Mouse (Mus musculus): Measurements from ENCODE around the gene Pdxp. TPM values are rescaled to one million over a fixed set of nuclear protein-coding genes. Genes with fewer than 3 reads are reported as not detected.

Pdxp gene
- total RNA-seq, 1 experiment from 2014 or later, result 8.4 TPM

DNA sequence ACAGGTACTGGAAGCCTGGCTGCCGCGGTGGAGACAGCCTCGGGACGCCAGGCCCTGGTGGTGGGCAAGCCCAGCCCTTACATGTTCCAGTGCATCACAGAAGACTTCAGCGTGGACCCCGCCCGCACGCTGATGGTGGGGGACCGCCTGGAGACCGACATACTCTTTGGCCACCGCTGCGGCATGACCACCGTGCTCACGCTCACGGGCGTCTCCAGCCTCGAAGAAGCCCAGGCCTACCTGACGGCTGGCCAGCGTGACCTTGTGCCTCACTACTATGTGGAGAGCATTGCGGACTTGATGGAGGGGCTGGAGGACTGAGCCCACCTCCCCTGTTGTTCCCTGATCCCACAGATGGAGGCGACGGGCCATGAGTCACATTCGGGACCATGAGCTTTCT is 4.4 kb downstream of the Pdxp start:
- ATAC-seq (replicated peaks in 1 of 2; ENCODE audit: insufficient read depth in 1 of 2, low FRiP score in 2 of 2, low TSS enrichment in 1 of 2, low read depth in 1 of 2, poor library complexity in 2 of 2, severe bottlenecking in 2 of 2), result no peak

GRCm38 (mm10) chr15:78919914-78920313 is 6.2 kb downstream of the Pdxp start:
- no peak for ATAC-seq (replicated peaks in 1 of 2; ENCODE audit: insufficient read depth in 1 of 2, low FRiP score in 2 of 2, low TSS enrichment in 1 of 2, low read depth in 1 of 2, poor library complexity in 2 of 2, severe bottlenecking in 2 of 2)

DNA sequence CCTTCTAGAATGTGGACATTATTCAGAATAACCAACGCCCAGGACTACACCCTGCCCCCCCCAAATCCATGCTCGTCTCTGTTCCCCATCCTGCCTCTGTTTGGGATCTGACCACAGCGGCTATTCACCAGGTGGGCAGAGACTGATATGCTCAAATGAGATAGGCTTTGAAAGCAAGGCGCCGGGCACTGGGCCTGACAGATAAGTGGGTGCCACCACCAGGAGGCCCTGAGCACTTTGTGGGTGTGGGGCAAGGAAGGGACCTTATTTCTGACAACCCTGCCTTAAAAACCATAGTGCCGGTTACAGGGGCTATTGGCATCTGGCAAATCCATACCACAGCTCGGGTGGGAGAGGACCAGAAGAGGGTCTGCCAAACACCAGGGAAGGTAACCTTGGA is 9.0 kb downstream of the Pdxp start:
- ATAC-seq (replicated peaks in 1 of 2; ENCODE audit: insufficient read depth in 1 of 2, low FRiP score in 2 of 2, low TSS enrichment in 1 of 2, low read depth in 1 of 2, poor library complexity in 2 of 2, severe bottlenecking in 2 of 2), result no peak; a peak in 1 of 4 replicates

DNA sequence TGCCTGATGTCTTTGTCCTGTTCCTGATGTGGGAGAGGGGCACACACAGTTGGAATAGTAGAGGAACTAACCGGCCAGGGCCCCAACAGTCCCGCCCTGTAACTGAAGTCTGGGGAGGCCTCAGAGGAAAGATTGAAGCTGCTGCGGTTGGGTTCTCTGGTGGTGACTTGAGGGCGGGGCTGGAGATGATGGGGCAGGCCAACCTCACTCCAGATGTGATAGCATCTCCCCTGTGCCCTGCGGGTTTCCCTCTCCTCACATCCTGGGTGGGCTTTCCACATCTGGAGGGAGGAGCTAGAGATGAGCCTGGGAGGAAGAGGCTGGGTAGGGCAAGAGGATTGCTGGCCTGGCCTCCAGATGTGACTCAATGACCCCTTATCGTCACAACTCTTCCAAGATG is 9.9 kb downstream of the Pdxp start:
- ATAC-seq (replicated peaks in 1 of 2; ENCODE audit: insufficient read depth in 1 of 2, low FRiP score in 2 of 2, low TSS enrichment in 1 of 2, low read depth in 1 of 2, poor library complexity in 2 of 2, severe bottlenecking in 2 of 2), result peak; percentile 43 to 59

- no peak for ATAC-seq (replicated peaks in 1 of 2; ENCODE audit: insufficient read depth in 1 of 2, low FRiP score in 2 of 2, low TSS enrichment in 1 of 2, low read depth in 1 of 2, poor library complexity in 2 of 2, severe bottlenecking in 2 of 2)
Observed at GRCm38 (mm10) chr15:78925129-78925528, 11.4 kb downstream of the Pdxp start.

DNA sequence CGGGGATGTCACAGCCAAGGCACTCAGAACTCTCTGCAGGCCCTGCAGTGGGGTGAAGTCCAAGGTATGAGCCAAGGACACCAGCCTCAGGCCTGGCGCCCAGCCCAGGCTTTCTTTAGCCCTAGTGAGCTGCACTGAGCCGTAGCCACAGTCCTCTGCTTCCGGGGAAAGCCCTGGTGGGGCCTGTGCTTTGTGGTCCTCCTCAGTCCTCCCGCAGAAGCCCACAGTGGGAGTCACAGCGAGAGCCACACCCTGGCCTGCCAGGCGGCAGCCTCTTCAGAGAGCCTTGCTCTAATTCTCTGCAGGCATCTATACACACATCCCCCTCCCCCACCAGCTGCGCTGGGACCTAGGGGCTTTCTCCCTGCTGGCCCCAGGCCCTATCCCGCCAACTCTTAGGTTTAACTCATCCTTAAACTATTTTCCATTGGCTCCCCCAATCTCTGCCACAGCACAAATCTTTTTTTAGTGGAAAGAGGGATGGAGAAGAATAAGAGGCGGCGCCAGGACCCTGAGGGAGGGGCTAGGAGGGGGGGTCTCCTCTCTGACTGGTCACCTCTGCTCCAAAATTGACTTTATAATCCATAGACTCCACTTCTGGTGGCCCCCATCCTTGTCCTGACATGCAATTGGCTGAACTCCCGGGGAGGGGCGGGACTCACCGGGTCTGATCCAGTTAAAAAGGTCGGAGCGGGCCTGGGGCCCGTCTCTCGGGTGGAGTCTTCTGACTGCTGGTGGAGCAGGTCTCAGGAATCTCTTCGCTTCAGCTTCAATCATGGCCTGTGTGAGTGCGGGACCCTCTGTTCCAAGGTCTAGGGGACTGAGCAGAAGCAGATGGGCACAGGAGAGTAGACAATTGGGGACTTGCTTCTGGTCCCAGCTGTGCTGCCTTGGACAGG is 12.6 kb downstream of the Pdxp start, which contains the start of gene Lgals1:
Gene Lgals1, plus strand, starts transcription at position 705 of the 899 bp plus-strand sequence.
- peak; percentile 18 to 46; a peak in 2 of 4 replicates for ATAC-seq (replicated peaks in 1 of 2; ENCODE audit: insufficient read depth in 1 of 2, low FRiP score in 2 of 2, low TSS enrichment in 1 of 2, low read depth in 1 of 2, poor library complexity in 2 of 2, severe bottlenecking in 2 of 2)

- ATAC-seq (replicated peaks in 1 of 2; ENCODE audit: insufficient read depth in 1 of 2, low FRiP score in 2 of 2, low TSS enrichment in 1 of 2, low read depth in 1 of 2, poor library complexity in 2 of 2, severe bottlenecking in 2 of 2), result no peak
Observed at GRCm38 (mm10) chr15:78927021-78927787, 13.5 kb downstream of the Pdxp start.

DNA sequence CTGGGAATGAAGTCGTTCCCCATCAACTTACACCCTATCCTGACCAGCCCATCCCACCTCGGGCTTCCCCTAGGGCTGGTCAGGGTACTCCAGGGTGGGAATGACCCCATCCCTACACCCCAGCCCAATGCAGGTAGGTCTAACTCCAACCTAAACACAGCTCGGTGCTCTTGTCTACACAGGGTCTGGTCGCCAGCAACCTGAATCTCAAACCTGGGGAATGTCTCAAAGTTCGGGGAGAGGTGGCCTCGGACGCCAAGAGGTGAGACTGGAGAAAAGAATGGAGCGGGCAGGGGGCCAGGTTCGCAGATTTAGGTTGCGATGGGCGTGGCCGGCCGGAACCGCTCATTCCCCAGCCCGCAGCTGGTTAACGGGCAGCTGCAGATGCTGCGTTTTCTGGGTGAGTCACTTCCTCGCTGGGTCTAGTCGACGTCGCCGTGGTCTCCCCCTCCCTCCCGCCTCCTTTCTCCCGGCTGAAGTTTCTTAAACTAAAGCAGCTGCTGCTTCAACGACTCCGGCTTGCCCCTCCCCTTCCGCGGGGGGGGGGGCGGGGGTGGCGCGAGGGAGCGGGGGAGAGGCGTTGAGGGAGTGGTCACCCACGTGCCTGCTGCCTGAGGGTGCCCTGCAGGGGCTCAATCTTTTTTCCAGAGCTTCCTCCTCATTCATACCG is 14.2 kb downstream of the Pdxp start:
- peak; percentile 78 for ATAC-seq (replicated peaks in 1 of 2; ENCODE audit: insufficient read depth in 1 of 2, low FRiP score in 2 of 2, low TSS enrichment in 1 of 2, low read depth in 1 of 2, poor library complexity in 2 of 2, severe bottlenecking in 2 of 2)

- ATAC-seq (replicated peaks in 1 of 2; ENCODE audit: insufficient read depth in 1 of 2, low FRiP score in 2 of 2, low TSS enrichment in 1 of 2, low read depth in 1 of 2, poor library complexity in 2 of 2, severe bottlenecking in 2 of 2), result no peak
Observed at GRCm38 (mm10) chr15:78928539-78928938, 14.8 kb downstream of the Pdxp start.

DNA sequence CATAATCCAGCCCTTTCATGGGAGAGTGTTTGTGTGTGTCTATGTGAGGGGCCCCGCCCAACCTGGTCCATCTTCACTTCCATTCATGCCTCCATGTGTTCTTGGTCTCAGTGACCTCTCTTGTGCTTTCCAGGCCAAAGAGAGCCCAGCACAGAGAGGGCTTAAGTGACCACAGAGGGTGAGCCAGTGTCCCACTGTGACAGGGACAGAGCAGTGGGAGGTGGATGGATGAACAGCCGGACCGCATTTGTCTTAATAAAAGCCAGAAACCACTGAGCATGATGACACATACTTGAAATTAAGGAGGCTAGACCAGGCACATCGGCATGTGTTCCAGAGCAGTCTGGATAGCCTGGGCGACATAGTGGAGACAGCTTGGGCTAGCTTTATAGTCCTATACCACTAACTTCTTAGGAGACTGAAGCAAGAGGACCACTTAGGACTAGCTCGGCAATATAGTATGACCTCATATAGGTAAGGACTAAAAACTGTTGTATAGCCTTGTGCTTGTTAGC is 16.5 kb downstream of the Pdxp start:
- ATAC-seq (replicated peaks in 1 of 2; ENCODE audit: insufficient read depth in 1 of 2, low FRiP score in 2 of 2, low TSS enrichment in 1 of 2, low read depth in 1 of 2, poor library complexity in 2 of 2, severe bottlenecking in 2 of 2), result no peak

DNA sequence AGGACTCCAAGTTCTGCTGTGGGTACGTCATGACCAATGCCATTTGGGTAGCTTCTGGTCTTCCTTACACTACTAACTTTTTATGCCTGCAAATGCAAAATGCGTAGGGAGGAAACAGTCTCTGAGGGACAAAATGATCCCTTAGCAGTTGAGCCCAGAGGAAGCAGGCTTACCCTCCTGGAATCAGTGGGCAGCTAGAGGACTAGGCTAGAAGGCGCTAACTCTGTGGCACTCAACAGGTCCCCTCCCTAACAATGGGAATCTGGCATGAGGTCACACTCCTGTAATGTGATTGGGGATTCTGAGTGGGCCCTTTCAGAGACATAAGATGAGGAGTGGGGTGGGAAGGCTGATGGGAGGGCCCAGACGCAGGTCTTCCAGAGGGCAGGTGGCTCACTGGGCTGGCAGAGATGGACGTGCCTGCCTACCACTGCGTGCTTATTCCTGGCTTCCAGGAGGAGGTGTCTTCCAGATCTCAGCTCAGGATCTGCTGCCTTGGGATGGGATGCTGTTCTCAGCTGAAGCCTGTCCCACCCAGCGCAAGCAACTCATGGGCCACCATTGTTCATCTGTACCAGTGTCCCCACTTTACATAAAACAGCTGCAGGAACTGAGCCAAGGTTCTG is 17.2 kb downstream of the Pdxp start:
- no peak for ATAC-seq (replicated peaks in 1 of 2; ENCODE audit: insufficient read depth in 1 of 2, low FRiP score in 2 of 2, low TSS enrichment in 1 of 2, low read depth in 1 of 2, poor library complexity in 2 of 2, severe bottlenecking in 2 of 2)

GRCm38 (mm10) chr15:78931577-78931976 is 17.9 kb downstream of the Pdxp start:
- peak; percentile 52 to 53; a peak in 3 of 4 replicates for ATAC-seq (replicated peaks in 1 of 2; ENCODE audit: insufficient read depth in 1 of 2, low FRiP score in 2 of 2, low TSS enrichment in 1 of 2, low read depth in 1 of 2, poor library complexity in 2 of 2, severe bottlenecking in 2 of 2)

DNA sequence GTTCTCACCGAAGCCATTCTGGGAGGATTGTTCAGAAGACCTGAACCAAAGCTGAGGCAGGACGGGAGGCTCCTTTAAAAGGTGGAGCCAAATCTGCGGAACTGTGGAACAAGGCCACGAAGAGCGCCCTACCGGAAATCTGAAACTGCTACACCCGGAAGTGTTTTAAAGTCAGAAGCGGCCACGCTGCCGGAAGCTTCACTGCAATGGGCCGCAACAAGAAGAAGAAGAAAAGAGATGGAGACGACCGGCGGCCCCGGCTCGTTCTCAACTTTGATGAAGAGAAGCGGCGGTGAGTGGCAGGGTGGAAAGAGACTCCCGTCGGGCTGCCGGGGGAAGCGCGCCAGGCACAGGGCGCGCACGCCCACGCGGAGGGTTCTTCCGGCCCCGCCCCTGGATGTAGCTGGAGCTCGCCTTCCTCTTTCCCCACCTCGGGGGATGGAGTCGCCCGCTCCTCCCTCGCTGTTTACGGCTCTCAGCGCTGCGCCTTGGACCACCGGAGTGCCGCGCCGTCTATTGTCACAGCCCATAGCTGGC is 21.1 kb downstream of the Pdxp start, which contains the start of gene Nol12:
Gene Nol12, plus strand, starts transcription at position 150 of the 537 bp plus-strand sequence.
- ATAC-seq (replicated peaks in 1 of 2; ENCODE audit: insufficient read depth in 1 of 2, low FRiP score in 2 of 2, low TSS enrichment in 1 of 2, low read depth in 1 of 2, poor library complexity in 2 of 2, severe bottlenecking in 2 of 2), result peak; percentile 79 to 84

DNA sequence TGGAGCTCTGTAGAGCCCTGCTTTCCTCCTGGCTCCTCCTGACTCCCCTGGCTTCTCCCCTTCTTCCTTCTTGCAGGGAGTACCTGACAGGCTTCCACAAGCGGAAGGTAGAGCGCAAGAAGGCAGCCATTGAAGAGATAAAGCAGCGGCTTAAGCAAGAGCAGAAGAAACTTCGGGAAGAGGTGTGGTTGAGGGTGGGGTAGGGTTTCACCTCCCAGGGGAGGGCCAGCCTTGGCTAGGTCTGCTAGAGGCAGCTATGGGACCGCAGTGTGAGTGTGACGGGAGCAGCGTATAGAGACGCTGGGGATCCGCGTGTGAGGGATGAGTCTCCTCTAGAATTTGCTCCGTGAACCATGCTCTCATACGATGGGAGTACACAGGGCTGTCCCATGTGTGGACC is 22.7 kb downstream of the Pdxp start:
- no peak for ATAC-seq (replicated peaks in 1 of 2; ENCODE audit: insufficient read depth in 1 of 2, low FRiP score in 2 of 2, low TSS enrichment in 1 of 2, low read depth in 1 of 2, poor library complexity in 2 of 2, severe bottlenecking in 2 of 2)

GRCm38 (mm10) chr15:78937311-78937710 is 23.6 kb downstream of the Pdxp start:
- ATAC-seq (replicated peaks in 1 of 2; ENCODE audit: insufficient read depth in 1 of 2, low FRiP score in 2 of 2, low TSS enrichment in 1 of 2, low read depth in 1 of 2, poor library complexity in 2 of 2, severe bottlenecking in 2 of 2), result no peak

- ATAC-seq (replicated peaks in 1 of 2; ENCODE audit: insufficient read depth in 1 of 2, low FRiP score in 2 of 2, low TSS enrichment in 1 of 2, low read depth in 1 of 2, poor library complexity in 2 of 2, severe bottlenecking in 2 of 2), result no peak
Observed at GRCm38 (mm10) chr15:78937963-78938362, 24.2 kb downstream of the Pdxp start.

GRCm38 (mm10) chr15:78940325-78940724 is 26.6 kb downstream of the Pdxp start:
- no peak for ATAC-seq (replicated peaks in 1 of 2; ENCODE audit: insufficient read depth in 1 of 2, low FRiP score in 2 of 2, low TSS enrichment in 1 of 2, low read depth in 1 of 2, poor library complexity in 2 of 2, severe bottlenecking in 2 of 2)
